23 mouse cellular contexts compared by ENCODE assay signal in the genomic region with DNA sequence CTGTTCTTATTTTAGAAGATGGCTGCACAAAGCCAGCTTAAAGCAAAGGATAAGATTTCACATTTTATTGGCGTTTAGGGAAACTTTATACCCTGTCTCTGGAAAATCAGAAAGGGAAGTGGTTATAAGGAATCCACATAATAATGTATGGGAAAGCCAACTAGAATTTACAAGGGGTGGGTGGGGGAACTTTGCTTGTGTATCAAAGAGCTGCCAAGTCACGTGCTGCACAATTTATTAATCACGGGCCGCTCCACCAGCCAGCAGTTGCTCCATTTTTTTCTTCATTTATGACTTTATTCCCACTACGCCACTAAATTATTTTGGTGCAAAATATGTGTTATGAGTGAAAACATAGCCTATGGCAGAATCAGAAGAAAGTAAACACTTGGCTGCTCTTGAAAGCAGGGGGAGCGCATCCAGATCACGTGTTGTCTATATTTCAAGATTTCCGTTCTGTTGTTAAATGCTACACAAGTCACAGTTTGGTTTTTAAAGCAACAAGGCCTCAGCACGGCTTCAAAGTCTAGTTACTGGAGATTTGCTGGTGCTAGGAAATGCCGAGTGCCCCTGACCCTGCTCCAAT.
DNase-seq lines count a peak whose midpoint lies in the region; ATAC-seq and TF ChIP-seq lines count a peak whose summit lies in the region.
"Had no signal": no experiment of that assay in that cellular context is flagged by ENCODE, and none has a peak within 500 bp of the region (broad histone marks: within the 10 kb centered on the region; RNA-seq: fewer than 3 reads in every experiment).

No protein-coding gene starts in this region.

- no peaks in the 10 kb centered on the region for H3K79me2 ChIP-seq in myocyte (ENCODE audit: control insufficient read depth, insufficient read depth)

- no peaks in the 10 kb centered on the region for H3K27me3 ChIP-seq in kidney, embryonic 15.5 days
- no peaks in the 10 kb centered on the region for H3K27me3 ChIP-seq in kidney, postnatal 0 days (ENCODE audit: insufficient read depth, low read length)
- H3K27me3 ChIP-seq in myocyte (ENCODE audit: control insufficient read depth, insufficient read depth, insufficient read length), result no peaks in the 10 kb centered on the region
- H3K27me3 ChIP-seq in midbrain, postnatal 0 days (ENCODE audit: insufficient read depth, low read length), result no peaks in the 10 kb centered on the region
- H3K27me3 ChIP-seq: forebrain, embryonic 15.5 days; hindbrain, embryonic 12.5 days; neural tube, embryonic 12.5 days had no signal

- TF ChIP-seq CTCF in kidney, postnatal 0 days (IDR thresholded peaks at IDR 0.05; ENCODE audit: low read depth), result no peak
- no peak for TF ChIP-seq CTCF in midbrain, postnatal 0 days (IDR thresholded peaks at IDR 0.05)

- ATAC-seq in kidney, embryonic 15.5 days (replicated peaks; ENCODE audit: low FRiP score), result peak; percentile 76
- ATAC-seq in kidney, postnatal 0 days (replicated peaks; ENCODE audit: low FRiP score, low read depth), result no peak
- ATAC-seq in midbrain, postnatal 0 days (ENCODE audit: low FRiP score), result no peak
- ATAC-seq: activated CD4-positive, CD25-positive, alpha-beta regulatory T cell, adult 4 months; forebrain, embryonic 15.5 days; inflammation-experienced regulatory T-cells, adult 6 months had no signal

- H3K4me3 ChIP-seq in kidney, embryonic 15.5 days (replicated peaks), result no peak overlapping the region
- no peak overlapping the region for H3K4me3 ChIP-seq in kidney, postnatal 0 days (replicated peaks; ENCODE audit: low read depth, low read length)
- no peak overlapping the region for H3K4me3 ChIP-seq in myocyte
- H3K4me3 ChIP-seq in midbrain, postnatal 0 days (ENCODE audit: low read depth, low read length), result no peak overlapping the region
- H3K4me3 ChIP-seq: forebrain, embryonic 15.5 days; hindbrain, embryonic 12.5 days; neural tube, embryonic 12.5 days had no signal

- DNase-seq in adrenal gland, postnatal 14 days, result peak; percentile 9
- no peak for DNase-seq in adrenal gland, postnatal 25 days
- DNase-seq in kidney, adult 18-20 months, result no peak
- DNase-seq in kidney, postnatal 0 days (ENCODE audit: low spot score), result peak; percentile 80
- no peak for DNase-seq in midbrain, postnatal 0 days (ENCODE audit: low spot score)
- DNase-seq: cerebellum, adult 2 months; cerebellum, postnatal 36 days; heart, postnatal 10 days; lung, adult 18-20 months; lung, postnatal 4 days; right cerebral cortex, postnatal 4 days had no signal

- H3K9me3 ChIP-seq in kidney, embryonic 15.5 days (replicated peaks), result no peaks in the 10 kb centered on the region
- no peaks in the 10 kb centered on the region for H3K9me3 ChIP-seq in kidney, postnatal 0 days (replicated peaks; ENCODE audit: low read length)
- no peaks in the 10 kb centered on the region for H3K9me3 ChIP-seq in midbrain, postnatal 0 days (ENCODE audit: low read length)
- H3K9me3 ChIP-seq: forebrain, embryonic 15.5 days; hindbrain, embryonic 12.5 days; neural tube, embryonic 12.5 days had no signal

- H3K4me2 ChIP-seq in kidney, embryonic 15.5 days, result no peak overlapping the region
- no peak overlapping the region for H3K4me2 ChIP-seq in kidney, postnatal 0 days (ENCODE audit: low read length)
- H3K4me2 ChIP-seq in myocyte (ENCODE audit: low read depth), result no peak overlapping the region
- H3K4me2 ChIP-seq in midbrain, postnatal 0 days (ENCODE audit: low read depth, low read length, poor library complexity, severe bottlenecking), result no peak overlapping the region
- H3K4me2 ChIP-seq: forebrain, embryonic 15.5 days; heart, embryonic 11.5 days; hindbrain, embryonic 12.5 days; liver, embryonic 11.5 days; midbrain, embryonic 11.5 days; neural tube, embryonic 12.5 days had no signal

- H3K36me3 ChIP-seq in kidney, embryonic 15.5 days, result no peaks in the 10 kb centered on the region
- no peaks in the 10 kb centered on the region for H3K36me3 ChIP-seq in kidney, postnatal 0 days (ENCODE audit: insufficient read depth, low read length)
- no peaks in the 10 kb centered on the region for H3K36me3 ChIP-seq in myocyte (ENCODE audit: control insufficient read depth, insufficient read depth)
- no peaks in the 10 kb centered on the region for H3K36me3 ChIP-seq in midbrain, postnatal 0 days (ENCODE audit: insufficient read depth, low read length)
- H3K36me3 ChIP-seq: forebrain, embryonic 15.5 days; G1E; hindbrain, embryonic 12.5 days; neural tube, embryonic 12.5 days had no signal

- H3K27ac ChIP-seq in kidney, embryonic 15.5 days, result no peak overlapping the region
- H3K27ac ChIP-seq in kidney, postnatal 0 days, result no peak overlapping the region
- no peak overlapping the region for H3K27ac ChIP-seq in midbrain, postnatal 0 days (ENCODE audit: low read depth, low read length)
- H3K27ac ChIP-seq: forebrain, embryonic 15.5 days; hindbrain, embryonic 12.5 days; neural tube, embryonic 12.5 days; stomach, postnatal 0 days had no signal

- 42% methylated on average over 10 of the region's 10 CpGs for WGBS in kidney, embryonic 15.5 days
- 37% methylated on average over 10 of the region's 10 CpGs for WGBS in kidney, postnatal 0 days
- 85% methylated on average over 10 of the region's 10 CpGs for WGBS in midbrain, postnatal 0 days

- H3ac ChIP-seq in myocyte (ENCODE audit: control insufficient read depth, insufficient read length), result no peak overlapping the region

- H3K9ac ChIP-seq in kidney, embryonic 15.5 days, result no peak overlapping the region
- H3K9ac ChIP-seq in kidney, postnatal 0 days (ENCODE audit: low read depth, low read length), result no peak overlapping the region
- H3K9ac ChIP-seq in midbrain, postnatal 0 days (replicated peaks; ENCODE audit: low read length, poor library complexity, severe bottlenecking), result no peak overlapping the region
- H3K9ac ChIP-seq: forebrain, embryonic 15.5 days; hindbrain, embryonic 12.5 days; neural tube, embryonic 12.5 days had no signal

- no peaks in the 10 kb centered on the region for H3K4me1 ChIP-seq in kidney, embryonic 15.5 days
- no peaks in the 10 kb centered on the region for H3K4me1 ChIP-seq in kidney, postnatal 0 days (replicated peaks; ENCODE audit: insufficient read depth, low read length)
- no peaks in the 10 kb centered on the region for H3K4me1 ChIP-seq in midbrain, postnatal 0 days (ENCODE audit: insufficient read depth, low read length)
- H3K4me1 ChIP-seq: forebrain, embryonic 15.5 days; hindbrain, embryonic 12.5 days; neural tube, embryonic 12.5 days had no signal

- no peak for TF ChIP-seq POLR2A in myocyte (IDR thresholded peaks at IDR 0.05; ENCODE audit: insufficient read length, low read depth)

TF ChIP-seq in myocyte, 11 proteins besides CTCF, POLR2A, EP300 and RAD21:
- TF ChIP-seq SRF (IDR thresholded peaks at IDR 0.05; ENCODE audit: control insufficient read depth, insufficient read length, low read depth) (no peak), USF1 (IDR thresholded peaks at IDR 0.05; ENCODE audit: low read depth) (peak; percentile 28), MYOG (IDR thresholded peaks at IDR 0.05; ENCODE audit: control insufficient read depth in 1 of 3, insufficient read depth in 1 of 3, insufficient read length in 2 of 3, low read depth in 2 of 3) (no peak), REST (IDR thresholded peaks at IDR 0.05; ENCODE audit: insufficient read depth, insufficient read length) (no peak)

Comparison
In these comparisons a context has a peak if more than half of its experiments do, and no peak if none do; other contexts are left out.
1. DNase-seq: peak in adrenal gland, postnatal 14 days (single experiment) and kidney, postnatal 0 days (single experiment); none in adrenal gland, postnatal 25 days (single experiment), kidney, adult 18-20 months (single experiment) and midbrain, postnatal 0 days (single experiment).